Mouse (Mus musculus) liver, embryonic 18 days (tissue): ENCODE results near the gene 4930524J08Rik. TPM values are rescaled to one million over a fixed set of nuclear protein-coding genes. Genes with fewer than 3 reads are reported as not detected.

ENCODE experiments used
- polyA plus RNA-seq: library from polyadenylated mRNA; depleted of rRNA; stranded (reverse); fragments of >200 nt; gene quantifications from 2 replicates; pipeline ENCODE4 v1.2.3, GENCODE M21; 2012; rRNA removed

The 4930524J08Rik gene
- polyA plus RNA-seq = 1.1 TPM in 2 replicates

GRCm38 (mm10) chr5:99978699-99979442 lies at the start of gene 4930524J08Rik, which contains the start of gene Hnrnpd:
4930524J08Rik (plus strand) TSS chr5:99979061.
Hnrnpd (minus strand) TSS chr5:99978938.

Other genes starting within 250 kb of the 4930524J08Rik start
- gene Rasgef1b, start 250.0 kb upstream of the 4930524J08Rik start, polyA plus RNA-seq = 8.7 and 10.9 TPM in 2 replicates
- not detected in 2 replicates for gene Vamp9, start 72.8 kb upstream of the 4930524J08Rik start, polyA plus RNA-seq
- 105 and 107 TPM in 2 replicates for gene Hnrnpd, start 123 bp upstream of the 4930524J08Rik start, polyA plus RNA-seq
- gene Hnrnpdl, start 60.6 kb downstream of the 4930524J08Rik start, polyA plus RNA-seq = 87.0 and 101 TPM in 2 replicates
- 10.1 and 10.4 TPM in 2 replicates for gene Enoph1, start 60.9 kb downstream of the 4930524J08Rik start, polyA plus RNA-seq
- gene Tmem150c, start 180.7 kb downstream of the 4930524J08Rik start, polyA plus RNA-seq = 0.82 and 1.1 TPM in 2 replicates